Mouse (Mus musculus) kidney, postnatal 25 days (tissue): ENCODE data around the gene Hsf5.

Experiments
- DNase-seq, 2 experiments: peaks; one replicate each; pipeline ENCODE4 v3.0.0; 2021; ENCODE audit warnings: mixed read lengths in 2 of 2

Hsf5 gene

GRCm38 (mm10) chr11:87616790-87617474 is at the start of gene Hsf5:
Gene Hsf5 (plus strand): TSS chr11:87617164.
- no peak for DNase-seq

GRCm38 (mm10) chr11:87568255-87568953 is 48.6 kb upstream of the Hsf5 start, which contains the start of gene Sept4:
Gene Sept4 (plus strand): TSS chr11:87568903.
- no peak for DNase-seq

- no peak for DNase-seq
Observed at GRCm38 (mm10) chr11:87570743-87571142, 46.2 kb upstream of the Hsf5 start.

GRCm38 (mm10) chr11:87571361-87571950 is 45.5 kb upstream of the Hsf5 start:
- DNase-seq: no peak

- DNase-seq: no peak
Observed at GRCm38 (mm10) chr11:87573751-87574150, 43.2 kb upstream of the Hsf5 start.

GRCm38 (mm10) chr11:87574520-87575180 is 42.3 kb upstream of the Hsf5 start:
- DNase-seq: no peak

GRCm38 (mm10) chr11:87577601-87578248 is 39.2 kb upstream of the Hsf5 start:
- DNase-seq: peak in 1 of 2 experiments; percentile 71

GRCm38 (mm10) chr11:87578249-87578962 is 38.6 kb upstream of the Hsf5 start:
- DNase-seq: peak; percentile 81 to 88

- DNase-seq: peak; percentile 55 to 65
Observed at GRCm38 (mm10) chr11:87578963-87579601, 37.9 kb upstream of the Hsf5 start.

GRCm38 (mm10) chr11:87579713-87580112 is 37.3 kb upstream of the Hsf5 start:
- no peak for DNase-seq

GRCm38 (mm10) chr11:87580543-87581085 is 36.4 kb upstream of the Hsf5 start:
- no peak for DNase-seq

- no peak for DNase-seq
Observed at GRCm38 (mm10) chr11:87581161-87581865, 35.7 kb upstream of the Hsf5 start.

- DNase-seq: no peak
Observed at GRCm38 (mm10) chr11:87581933-87582710, 34.8 kb upstream of the Hsf5 start.

- DNase-seq: peak in 1 of 2 experiments; percentile 36
Observed at GRCm38 (mm10) chr11:87583291-87584034, 33.5 kb upstream of the Hsf5 start.

GRCm38 (mm10) chr11:87584711-87585505 is 32.1 kb upstream of the Hsf5 start:
- peak; percentile 73 to 78 for DNase-seq

- no peak for DNase-seq
Observed at GRCm38 (mm10) chr11:87587211-87587874, 29.6 kb upstream of the Hsf5 start.

- peak in 1 of 2 experiments; percentile 40 for DNase-seq
Observed at GRCm38 (mm10) chr11:87589605-87590004, 27.4 kb upstream of the Hsf5 start.
